Mouse (Mus musculus): ENCODE measurements around the gene 1110025L11Rik. TPM values are rescaled to one million over a fixed set of nuclear protein-coding genes. Genes with fewer than 3 reads are reported as not detected.
"Not testable (repeated sequence)": the region's sequence is repeated elsewhere in the genome, so short reads cannot be mapped to it uniquely, and the experiment has no call there.

The 1110025L11Rik gene
- not detected in 2 replicates for polyA plus RNA-seq (2015; fragmentation: Nextera tagmentation; extraction: Ambion mirVana)

GRCm38 (mm10) chr16:89063902-89064301, at the start of gene 1110025L11Rik:
Gene 1110025L11Rik, minus strand, starts transcription at chr16:89064002.
- no CpG with 5 or more reads among the region's 2 CpGs for WGBS
- not testable (repeated sequence) for H3K27me3 ChIP-seq (ENCODE audit: control insufficient read depth, insufficient read depth, low read length); H3K4me2 ChIP-seq (ENCODE audit: low read depth, low read length); H3K4me3 ChIP-seq (ENCODE audit: low read length); H3K9me3 ChIP-seq (replicated peaks; ENCODE audit: control insufficient read depth, low read length); ATAC-seq (replicated peaks; ENCODE audit: extremely low read depth, insufficient read depth, low FRiP score); H3K36me3 ChIP-seq (ENCODE audit: control insufficient read depth, insufficient read depth); H3K9ac ChIP-seq (ENCODE audit: low read length); H3K27ac ChIP-seq (ENCODE audit: low read length); H3K4me1 ChIP-seq (ENCODE audit: control insufficient read depth, insufficient read depth, low read length)

- H3K4me3 ChIP-seq (ENCODE audit: low read length): not testable (repeated sequence)
- WGBS: 53% methylated on average over 2 of the region's 2 CpGs
These were observed 7.2 kb upstream of the 1110025L11Rik start for GRCm38 (mm10) chr16:89071041-89071440.

DNA sequence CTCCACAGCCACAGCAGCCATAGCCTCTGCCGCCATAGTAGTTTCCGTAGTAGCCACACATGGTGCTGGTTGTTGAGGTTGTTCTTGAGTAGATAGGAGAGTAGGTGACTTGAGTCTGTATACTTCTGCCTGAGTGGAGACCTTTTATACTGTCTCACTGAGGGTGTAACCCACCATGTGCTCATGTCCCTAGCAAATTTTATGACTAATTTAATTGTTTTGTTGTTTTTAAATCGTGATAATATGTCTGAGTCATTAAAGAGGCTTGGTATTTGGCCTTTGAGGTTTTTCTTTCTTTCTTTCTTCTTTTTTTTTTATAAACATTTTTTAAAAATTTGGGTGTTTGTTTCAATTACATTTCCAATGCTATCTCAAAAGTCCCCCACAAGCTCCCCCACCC, 16.0 kb downstream of the 1110025L11Rik start, which contains the start of gene Krtap6-5:
Gene Krtap6-5, minus strand, starts transcription at position 101 of the 400 bp plus-strand sequence.
- Histone ChIP-seq H3K9ac (ENCODE audit: low read length) (no peak within 1 kb of the TSS), H3K27ac (ENCODE audit: low read length) (no peak within 1 kb of the TSS), H3K4me2 (ENCODE audit: low read depth, low read length) (no peak within 1 kb of the TSS), H3K27me3 (ENCODE audit: control insufficient read depth, insufficient read depth, low read length) (no peaks in the 10 kb centered on the region), H3K4me1 (ENCODE audit: control insufficient read depth, insufficient read depth, low read length) (no peaks in the 10 kb centered on the region), H3K9me3 (replicated peaks; ENCODE audit: control insufficient read depth, low read length) (no peaks in the 10 kb centered on the region), H3K36me3 (ENCODE audit: control insufficient read depth, insufficient read depth) (no peaks in the 10 kb centered on the region), H3K4me3 (ENCODE audit: low read length) (no peak within 1 kb of the TSS)
- 74% methylated on average over 3 of the region's 3 CpGs for WGBS
- ATAC-seq (replicated peaks; ENCODE audit: extremely low read depth, insufficient read depth, low FRiP score): no peak

More at GRCm38 (mm10) chr16:89071041-89071440, 7.2 kb upstream of the 1110025L11Rik start:
- H3K4me2 ChIP-seq (ENCODE audit: low read depth, low read length); H3K9me3 ChIP-seq (replicated peaks; ENCODE audit: control insufficient read depth, low read length); H3K36me3 ChIP-seq (ENCODE audit: control insufficient read depth, insufficient read depth); H3K9ac ChIP-seq (ENCODE audit: low read length); ATAC-seq (replicated peaks; ENCODE audit: extremely low read depth, insufficient read depth, low FRiP score); H3K27me3 ChIP-seq (ENCODE audit: control insufficient read depth, insufficient read depth, low read length); H3K4me1 ChIP-seq (ENCODE audit: control insufficient read depth, insufficient read depth, low read length); H3K27ac ChIP-seq (ENCODE audit: low read length): not testable (repeated sequence)

DNA sequence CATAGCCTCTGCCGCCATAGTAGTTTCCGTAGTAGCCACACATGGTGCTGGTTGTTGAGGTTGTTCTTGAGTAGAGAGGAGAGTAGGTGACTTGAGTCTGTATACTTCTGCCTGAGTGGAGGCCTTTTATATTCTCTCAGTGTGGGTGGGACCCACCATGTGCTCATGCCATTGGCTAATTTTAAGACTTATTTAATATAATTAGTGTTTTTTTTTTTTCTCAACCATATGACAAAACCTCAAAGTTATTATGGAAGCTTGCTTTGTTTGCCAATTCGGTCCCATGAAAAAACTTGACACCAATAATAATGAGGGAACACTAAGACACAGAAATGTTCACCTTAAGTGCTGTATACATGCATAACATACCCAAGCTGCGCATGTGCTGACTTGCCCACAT, 22.4 kb downstream of the 1110025L11Rik start, which contains the start of gene Gm10228:
Gene Gm10228, minus strand, starts transcription at position 101 of the 400 bp plus-strand sequence.
- not testable (repeated sequence) for ATAC-seq (replicated peaks; ENCODE audit: extremely low read depth, insufficient read depth, low FRiP score); H3K4me2 ChIP-seq (ENCODE audit: low read depth, low read length); H3K9me3 ChIP-seq (replicated peaks; ENCODE audit: control insufficient read depth, low read length); H3K4me3 ChIP-seq (ENCODE audit: low read length); H3K27me3 ChIP-seq (ENCODE audit: control insufficient read depth, insufficient read depth, low read length); H3K36me3 ChIP-seq (ENCODE audit: control insufficient read depth, insufficient read depth); H3K9ac ChIP-seq (ENCODE audit: low read length); H3K4me1 ChIP-seq (ENCODE audit: control insufficient read depth, insufficient read depth, low read length); H3K27ac ChIP-seq (ENCODE audit: low read length)
- WGBS: 77% methylated on average over 2 of the region's 4 CpGs

DNA sequence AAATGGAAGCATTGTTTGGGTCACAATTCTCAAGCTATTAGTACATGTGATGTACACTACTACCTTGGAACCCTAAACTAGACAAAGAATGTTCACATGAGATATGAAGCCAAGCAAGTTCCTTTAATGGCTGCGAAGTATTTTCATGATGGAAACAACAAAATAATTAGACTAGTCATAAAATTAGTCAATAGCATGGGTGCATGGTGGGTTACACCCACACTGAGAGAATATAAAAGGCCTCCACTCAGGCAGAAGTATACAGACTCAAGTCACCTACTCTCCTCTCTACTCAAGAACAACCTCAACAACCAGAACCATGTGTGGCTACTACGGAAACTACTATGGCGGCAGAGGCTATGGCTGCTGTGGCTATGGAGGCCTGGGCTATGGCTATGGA, 32.4 kb downstream of the 1110025L11Rik start, which contains the start of gene Krtap6-1:
Gene Krtap6-1, plus strand, starts transcription at position 301 of the 400 bp plus-strand sequence.
- not testable (repeated sequence) for H3K4me3 ChIP-seq (ENCODE audit: low read length); H3K9me3 ChIP-seq (replicated peaks; ENCODE audit: control insufficient read depth, low read length); H3K27ac ChIP-seq (ENCODE audit: low read length); ATAC-seq (replicated peaks; ENCODE audit: extremely low read depth, insufficient read depth, low FRiP score); H3K4me2 ChIP-seq (ENCODE audit: low read depth, low read length); H3K9ac ChIP-seq (ENCODE audit: low read length); H3K4me1 ChIP-seq (ENCODE audit: control insufficient read depth, insufficient read depth, low read length); H3K36me3 ChIP-seq (ENCODE audit: control insufficient read depth, insufficient read depth); H3K27me3 ChIP-seq (ENCODE audit: control insufficient read depth, insufficient read depth, low read length)
- 81% methylated on average over 3 of the region's 3 CpGs for WGBS

GRCm38 (mm10) chr16:89014984-89015383, 48.8 kb downstream of the 1110025L11Rik start, which contains the start of gene Gm10229:
Gene Gm10229, plus strand, starts transcription at chr16:89015284.
- ATAC-seq (replicated peaks; ENCODE audit: extremely low read depth, insufficient read depth, low FRiP score); H3K9me3 ChIP-seq (replicated peaks; ENCODE audit: control insufficient read depth, low read length); H3K9ac ChIP-seq (ENCODE audit: low read length); H3K36me3 ChIP-seq (ENCODE audit: control insufficient read depth, insufficient read depth); H3K27ac ChIP-seq (ENCODE audit: low read length); H3K4me1 ChIP-seq (ENCODE audit: control insufficient read depth, insufficient read depth, low read length); H3K27me3 ChIP-seq (ENCODE audit: control insufficient read depth, insufficient read depth, low read length); H3K4me3 ChIP-seq (ENCODE audit: low read length); H3K4me2 ChIP-seq (ENCODE audit: low read depth, low read length): not testable (repeated sequence)
- 66% methylated on average over 1 of the region's 3 CpGs for WGBS

DNA sequence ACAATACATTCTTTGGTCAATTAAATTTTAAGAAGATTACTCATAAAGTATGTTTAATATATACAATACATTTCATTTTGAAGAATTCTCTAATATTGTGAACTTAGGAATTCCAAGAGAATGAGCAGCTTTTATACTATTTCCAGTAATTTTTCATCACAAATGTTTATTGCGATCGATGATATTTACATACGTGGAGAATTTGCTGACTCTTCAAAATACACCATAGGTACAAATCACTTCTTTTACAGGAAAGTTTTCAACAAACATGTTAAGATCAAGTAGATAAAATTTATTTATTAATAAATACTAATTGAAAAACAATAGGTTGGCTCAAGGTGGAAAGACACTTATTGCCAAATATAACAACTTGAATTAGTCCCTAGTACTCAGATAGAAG, 49.8 kb downstream of the 1110025L11Rik start:
- H3K9ac ChIP-seq (ENCODE audit: low read length): no peak overlapping the region
- H3K4me1 ChIP-seq (ENCODE audit: control insufficient read depth, insufficient read depth, low read length): no peaks in the 10 kb centered on the region
- H3K27ac ChIP-seq (ENCODE audit: low read length): no peak overlapping the region
- no peaks in the 10 kb centered on the region for H3K27me3 ChIP-seq (ENCODE audit: control insufficient read depth, insufficient read depth, low read length)
- H3K36me3 ChIP-seq (ENCODE audit: control insufficient read depth, insufficient read depth): no peaks in the 10 kb centered on the region
- H3K4me2 ChIP-seq (ENCODE audit: low read depth, low read length): no peak overlapping the region
- no peak for ATAC-seq (replicated peaks; ENCODE audit: extremely low read depth, insufficient read depth, low FRiP score)
- peaks cover 2% of the 10 kb centered on the region; the same call in 1 of the 2 replicates for H3K9me3 ChIP-seq (replicated peaks; ENCODE audit: control insufficient read depth, low read length)
- WGBS: 91% methylated on average over 3 of the region's 3 CpGs
- H3K4me3 ChIP-seq (ENCODE audit: low read length): no peak overlapping the region

Other genes with a start within 250 kb of the 1110025L11Rik start
- gene Krtap15, start 243.8 kb downstream of the 1110025L11Rik start, polyA plus RNA-seq (2015; fragmentation: Nextera tagmentation; extraction: Ambion mirVana): not detected in 2 replicates
- not detected in 2 replicates for gene Krtap14, start 237.9 kb downstream of the 1110025L11Rik start, polyA plus RNA-seq (2015; fragmentation: Nextera tagmentation; extraction: Ambion mirVana)
- not detected in 2 replicates for gene Krtap19-1, start 194.6 kb downstream of the 1110025L11Rik start, polyA plus RNA-seq (2015; fragmentation: Nextera tagmentation; extraction: Ambion mirVana)
- gene Krtap19-2, start 189.7 kb downstream of the 1110025L11Rik start, polyA plus RNA-seq (2015; fragmentation: Nextera tagmentation; extraction: Ambion mirVana): not detected in 2 replicates
- not detected in 2 replicates for gene Krtap19-3, start 186.0 kb downstream of the 1110025L11Rik start, polyA plus RNA-seq (2015; fragmentation: Nextera tagmentation; extraction: Ambion mirVana)
- not detected in 2 replicates for gene Krtap19-4, start 178.9 kb downstream of the 1110025L11Rik start, polyA plus RNA-seq (2015; fragmentation: Nextera tagmentation; extraction: Ambion mirVana)
- gene Krtap19-5, start 167.5 kb downstream of the 1110025L11Rik start, polyA plus RNA-seq (2015; fragmentation: Nextera tagmentation; extraction: Ambion mirVana): not detected in 2 replicates
- not detected in 2 replicates for gene Krtap19-9b, start 131.7 kb downstream of the 1110025L11Rik start, polyA plus RNA-seq (2015; fragmentation: Nextera tagmentation; extraction: Ambion mirVana)
- not detected in 2 replicates for gene Krtap16-3, start 101.1 kb downstream of the 1110025L11Rik start, polyA plus RNA-seq (2015; fragmentation: Nextera tagmentation; extraction: Ambion mirVana)
- not detected in 2 replicates for gene Krtap22-2, start 53.2 kb downstream of the 1110025L11Rik start, polyA plus RNA-seq (2015; fragmentation: Nextera tagmentation; extraction: Ambion mirVana)
- gene Gm10229, start 48.7 kb downstream of the 1110025L11Rik start, polyA plus RNA-seq (2015; fragmentation: Nextera tagmentation; extraction: Ambion mirVana): not detected in 2 replicates
- gene Krtap6-1, start 32.3 kb downstream of the 1110025L11Rik start, polyA plus RNA-seq (2015; fragmentation: Nextera tagmentation; extraction: Ambion mirVana): not detected in 2 replicates
- not detected in 2 replicates for gene Gm10228, start 22.5 kb downstream of the 1110025L11Rik start, polyA plus RNA-seq (2015; fragmentation: Nextera tagmentation; extraction: Ambion mirVana)
- not detected in 2 replicates for gene Krtap6-5, start 16.1 kb downstream of the 1110025L11Rik start, polyA plus RNA-seq (2015; fragmentation: Nextera tagmentation; extraction: Ambion mirVana)
- not detected in 2 replicates for gene Krtap6-3, start 20.0 kb upstream of the 1110025L11Rik start, polyA plus RNA-seq (2015; fragmentation: Nextera tagmentation; extraction: Ambion mirVana)
- gene Gm6358, start 76.8 kb upstream of the 1110025L11Rik start, polyA plus RNA-seq (2015; fragmentation: Nextera tagmentation; extraction: Ambion mirVana): not detected in 2 replicates
- not detected in 2 replicates for gene Gm10061, start 87.1 kb upstream of the 1110025L11Rik start, polyA plus RNA-seq (2015; fragmentation: Nextera tagmentation; extraction: Ambion mirVana)
- gene Gm9789, start 94.0 kb upstream of the 1110025L11Rik start, polyA plus RNA-seq (2015; fragmentation: Nextera tagmentation; extraction: Ambion mirVana): not detected in 2 replicates
- gene Gm7735, start 105.5 kb upstream of the 1110025L11Rik start, polyA plus RNA-seq (2015; fragmentation: Nextera tagmentation; extraction: Ambion mirVana): not detected in 2 replicates
- not detected in 2 replicates for gene 1110057P08Rik, start 110.7 kb upstream of the 1110025L11Rik start, polyA plus RNA-seq (2015; fragmentation: Nextera tagmentation; extraction: Ambion mirVana)
- gene Krtap20-2, start 141.9 kb upstream of the 1110025L11Rik start, polyA plus RNA-seq (2015; fragmentation: Nextera tagmentation; extraction: Ambion mirVana): not detected in 2 replicates

Data from heart, embryonic 16.5 days (tissue).